Mouse (Mus musculus) thymus, adult 18-20 months (tissue): Measurements from ENCODE around the gene Mipol1.

Experiments used
- DNase-seq, 2 experiments: peaks; one replicate each; pipeline ENCODE4 v3.0.0; 2022; ENCODE audit warnings: mixed read lengths in 2 of 2

Mipol1 gene

DNA sequence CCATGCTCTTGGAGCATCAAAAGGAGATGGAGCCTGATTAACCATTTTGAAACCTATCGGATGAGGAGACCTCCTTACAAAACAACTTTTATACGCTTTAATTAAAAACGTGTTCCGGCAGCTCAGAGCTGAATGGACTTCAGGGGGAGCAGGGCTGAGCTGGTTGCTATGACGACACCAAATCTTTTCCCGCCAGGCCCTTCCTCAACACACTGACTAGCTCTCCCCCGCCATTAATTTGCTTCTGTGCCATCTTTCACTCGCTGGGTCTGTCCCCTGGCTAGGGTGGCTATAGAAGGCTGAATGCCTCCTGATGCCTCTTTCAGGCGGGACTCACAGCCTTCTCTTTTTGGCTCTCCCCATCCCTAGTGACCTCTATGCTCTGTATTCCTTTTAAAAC, 300.2 kb downstream of the Mipol1 start:
- no peak for DNase-seq

DNA sequence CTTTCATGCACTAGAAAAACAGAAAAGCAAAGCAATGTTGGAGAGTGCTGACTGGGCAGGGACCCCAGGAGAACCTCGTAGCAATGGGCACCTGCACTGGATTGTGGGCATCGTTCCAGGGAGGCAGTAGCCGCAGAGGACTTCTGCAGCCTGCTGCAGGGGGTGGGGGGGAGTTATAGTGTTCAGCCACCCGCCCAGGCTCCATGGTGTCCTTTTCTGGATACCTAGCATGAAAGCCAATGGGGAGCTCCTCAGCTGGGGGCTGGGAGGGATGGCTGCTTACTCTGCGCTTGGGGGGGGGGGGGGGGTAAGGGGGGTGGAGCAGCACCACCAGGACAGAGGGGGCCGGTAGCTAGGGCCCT, 304.3 kb downstream of the Mipol1 start:
- DNase-seq: no peak

DNA sequence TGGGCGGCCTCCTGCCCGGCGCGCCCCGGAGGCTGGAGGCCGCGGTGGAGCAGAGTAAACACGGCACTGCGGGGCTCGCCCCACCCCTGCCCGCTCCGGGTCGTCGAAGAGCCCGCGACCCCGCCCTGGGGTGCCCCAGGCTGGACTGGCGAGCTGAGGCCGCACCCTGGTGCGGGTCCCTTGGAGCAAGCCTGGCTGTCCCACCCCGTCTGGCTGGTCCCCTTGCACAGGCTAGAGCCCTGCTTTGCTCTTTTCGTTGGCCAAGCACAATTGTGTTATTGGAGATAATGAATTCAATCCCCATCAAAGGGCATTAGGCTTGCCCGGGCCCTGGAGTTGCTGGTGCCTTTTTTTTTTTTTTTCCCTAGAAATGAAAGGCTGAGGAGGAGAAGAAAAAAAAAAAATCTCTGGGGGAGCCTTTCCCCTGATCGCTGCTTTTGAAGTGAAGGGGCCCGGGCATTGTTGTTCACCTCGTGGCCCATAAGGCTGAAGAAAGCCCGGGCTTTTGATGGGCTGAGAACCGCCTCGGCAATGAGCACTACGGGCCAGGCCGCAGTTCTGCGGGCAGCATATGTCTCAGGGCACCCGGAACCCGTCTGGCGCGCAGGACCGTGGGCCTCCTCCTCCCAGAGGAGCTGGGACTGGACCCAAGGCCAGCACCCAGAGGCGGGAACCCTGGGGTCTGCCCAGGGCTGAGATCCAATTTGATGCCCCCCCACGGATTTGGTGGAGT, 304.8 kb downstream of the Mipol1 start:
- DNase-seq: no peak

DNA sequence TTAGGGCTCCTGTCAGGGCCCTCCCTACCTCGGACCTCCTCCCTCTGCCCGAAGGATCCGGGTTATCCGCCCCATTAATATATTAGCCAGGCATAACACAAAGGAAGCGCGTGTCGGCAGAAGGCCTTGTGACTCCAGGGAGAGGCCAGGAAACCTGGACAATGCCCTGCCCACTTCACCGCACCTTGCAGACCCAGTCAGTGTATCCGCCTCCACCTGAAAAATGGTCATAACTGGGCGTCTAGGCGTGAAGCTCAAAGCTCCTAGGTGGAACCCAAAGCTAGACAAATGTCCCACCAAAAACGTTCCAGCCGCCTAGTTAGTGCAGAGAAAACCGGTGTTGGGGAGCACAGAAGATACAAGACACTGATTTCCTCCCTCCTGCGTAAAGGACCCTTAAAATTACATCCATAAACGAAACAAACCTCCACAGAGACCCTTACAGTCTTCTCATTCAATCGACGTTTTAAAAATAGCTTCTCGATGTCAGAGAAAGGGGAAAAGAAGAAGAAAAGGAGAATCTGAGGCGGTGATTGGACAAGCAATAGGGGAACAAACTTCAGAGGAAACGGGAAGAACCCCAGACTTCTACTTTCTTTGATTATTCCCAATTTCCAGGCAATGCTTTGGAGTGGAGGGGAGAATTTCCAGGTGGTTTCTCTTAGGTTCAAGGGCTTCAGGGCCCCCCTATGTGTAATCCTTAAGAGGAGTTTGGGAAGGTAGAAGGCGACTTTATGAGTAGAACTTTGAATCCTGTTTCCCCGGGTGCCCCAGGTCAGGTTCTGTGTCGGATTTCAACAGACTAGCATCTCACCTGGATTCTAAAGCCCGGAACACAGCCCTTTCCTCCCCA, 306.1 kb downstream of the Mipol1 start:
- no peak for DNase-seq

DNA sequence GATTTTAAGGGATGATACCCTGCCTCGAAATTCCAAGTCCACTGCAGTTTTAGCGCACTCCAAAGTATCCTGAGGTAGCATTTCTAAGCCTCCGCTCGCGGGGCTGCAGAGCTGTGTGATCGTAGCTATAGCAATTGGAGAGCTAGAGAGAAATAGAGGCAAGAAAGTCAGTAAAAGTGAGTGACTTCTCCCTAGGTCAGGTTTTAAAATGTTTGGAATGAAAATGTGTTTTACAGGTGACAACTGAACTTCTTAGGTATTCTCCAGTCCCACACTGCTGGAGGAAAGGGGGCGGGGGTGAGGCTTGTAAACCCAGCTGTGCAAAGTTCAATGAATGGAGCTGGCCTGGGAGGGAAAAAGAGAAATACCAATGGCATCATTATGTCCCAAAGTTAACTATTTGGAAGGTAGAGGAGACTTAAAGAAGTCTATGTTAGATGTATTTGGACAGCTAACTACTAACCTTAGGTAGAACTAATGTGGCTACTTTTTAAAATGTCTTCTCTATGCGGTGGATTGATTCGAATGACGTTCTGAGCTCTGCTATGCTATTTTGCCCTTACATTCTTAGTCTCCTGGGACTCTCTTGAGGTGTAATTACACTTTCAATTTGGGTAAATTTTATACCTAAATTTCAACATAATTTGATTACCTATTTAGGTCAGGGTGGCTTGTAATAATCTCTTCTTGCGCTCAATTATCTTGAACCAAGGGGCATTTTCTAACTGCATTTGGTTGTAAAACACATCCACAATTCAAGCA, 306.9 kb downstream of the Mipol1 start:
- no peak for DNase-seq

DNA sequence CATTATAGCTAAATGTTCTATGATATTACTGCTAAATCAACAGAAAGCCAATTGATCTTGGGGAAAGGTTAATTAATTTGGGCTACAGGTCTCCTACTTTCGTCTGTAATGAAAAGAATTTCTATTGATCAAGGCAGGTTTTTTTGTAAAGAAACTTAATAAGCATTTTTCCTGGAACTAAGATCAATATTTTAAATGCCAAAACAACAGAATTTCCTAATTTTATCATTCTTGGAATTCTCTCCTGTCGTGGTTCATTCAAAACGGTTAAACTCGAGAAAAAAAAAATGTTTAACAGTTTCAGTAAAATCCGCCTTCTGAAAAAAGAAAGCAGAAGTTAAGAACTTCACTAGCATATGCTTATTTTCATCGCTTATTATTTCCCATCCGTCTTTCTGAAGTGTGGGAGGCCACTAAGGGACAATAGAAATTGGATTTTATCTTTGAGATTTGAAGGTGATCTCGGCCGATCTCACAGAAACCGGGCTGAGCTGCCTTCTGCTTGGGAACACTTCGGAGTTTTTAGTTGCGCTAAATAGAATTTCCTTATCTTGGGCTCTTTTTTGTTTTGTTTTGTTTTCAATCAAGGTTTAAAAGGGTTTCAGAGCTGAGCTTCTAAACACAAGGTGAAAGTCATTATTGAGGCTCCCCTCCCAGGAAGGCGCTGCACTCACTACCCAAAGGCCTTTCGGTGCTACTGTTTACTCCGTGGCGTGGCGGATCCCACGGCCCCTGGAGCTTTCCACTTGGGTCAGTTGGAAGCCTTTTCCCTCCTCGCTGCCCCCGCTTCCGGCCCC, 307.8 kb downstream of the Mipol1 start:
- no peak for DNase-seq

DNA sequence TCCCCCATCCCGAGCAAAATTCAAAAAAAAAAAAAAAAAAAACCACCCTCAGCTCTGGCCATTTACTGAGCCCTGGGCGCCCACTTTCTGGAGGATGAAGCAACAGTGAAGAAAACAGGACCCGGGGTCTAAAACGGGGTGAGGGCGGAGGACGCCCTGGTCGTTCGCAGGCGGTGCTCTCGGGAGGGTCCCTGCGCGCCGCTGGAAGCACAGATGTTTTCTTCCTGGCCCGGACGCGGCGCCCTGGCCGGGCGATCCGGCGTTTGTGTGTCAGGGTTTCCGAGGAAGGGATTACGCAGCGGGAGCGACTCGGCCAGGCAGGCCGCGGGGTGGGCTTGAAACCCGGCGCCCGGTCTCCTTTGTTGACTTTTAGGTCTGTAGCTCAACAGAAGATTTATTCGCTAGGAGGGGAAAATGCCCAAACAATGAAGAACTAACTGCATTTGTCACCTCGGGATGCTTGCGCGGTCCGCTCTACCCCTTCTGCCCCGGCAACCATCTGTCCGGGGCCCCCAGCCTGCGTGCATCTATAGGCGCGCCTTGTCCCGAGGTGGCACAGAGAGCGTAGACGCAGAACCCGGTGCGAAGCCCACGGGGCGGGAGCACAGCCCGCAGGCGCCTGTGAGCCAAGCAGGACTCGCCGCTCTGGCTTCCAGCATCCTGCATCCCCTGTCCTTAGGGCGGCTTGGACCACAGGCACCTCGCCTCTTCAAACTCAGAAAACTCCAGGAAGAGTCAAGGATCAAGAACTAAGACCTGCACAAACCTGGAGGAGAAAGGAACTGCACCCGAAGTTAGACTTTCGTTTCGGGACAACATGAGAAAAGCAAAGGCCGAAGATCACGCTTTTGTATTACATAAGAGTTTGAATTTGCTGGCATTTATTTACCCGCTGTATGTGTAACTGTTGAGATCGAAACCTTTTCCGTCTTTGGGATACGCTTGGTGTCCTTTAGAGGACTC, 308.6 kb downstream of the Mipol1 start:
- no peak for DNase-seq

DNA sequence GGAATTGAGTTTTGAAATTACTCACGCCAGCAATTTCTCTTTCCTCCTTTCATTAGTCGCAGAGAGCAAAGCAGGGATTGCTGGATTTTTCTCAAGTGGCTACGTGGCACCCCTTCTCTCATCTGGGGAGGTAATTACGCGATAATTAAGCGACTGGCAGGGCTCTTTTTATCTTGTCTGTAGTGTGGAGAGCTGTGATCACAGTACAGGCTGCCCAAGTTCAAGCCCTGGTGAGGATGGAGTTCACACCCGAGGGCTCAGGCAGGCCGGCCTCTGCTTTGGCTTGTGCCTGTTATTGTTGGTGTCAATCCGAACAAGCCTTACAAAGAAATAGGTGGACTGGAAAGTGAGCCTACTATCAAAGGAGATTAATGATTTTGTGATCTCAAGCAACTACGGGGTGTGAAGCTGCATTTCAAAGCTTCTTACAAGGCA, 309.3 kb downstream of the Mipol1 start:
- DNase-seq: no peak

DNA sequence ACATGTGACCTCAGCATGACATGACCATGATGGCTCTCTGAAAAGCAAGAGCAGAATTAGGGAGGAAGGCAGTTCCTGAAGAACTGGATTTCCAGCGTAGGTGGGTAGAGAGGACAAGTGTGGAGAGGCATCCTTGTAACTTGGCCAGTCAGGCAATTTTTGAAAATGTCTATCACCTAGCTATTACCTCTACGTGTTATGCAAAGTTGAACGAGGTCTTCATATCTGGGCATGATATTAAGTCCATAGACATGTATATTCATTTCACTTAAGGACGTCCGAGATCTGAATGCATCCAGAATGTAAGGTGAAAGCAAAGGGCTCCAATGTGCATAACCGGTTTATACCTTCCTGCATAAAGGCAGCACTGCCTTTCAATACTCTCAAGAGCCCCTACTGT, 310.9 kb downstream of the Mipol1 start:
- DNase-seq: no peak

DNA sequence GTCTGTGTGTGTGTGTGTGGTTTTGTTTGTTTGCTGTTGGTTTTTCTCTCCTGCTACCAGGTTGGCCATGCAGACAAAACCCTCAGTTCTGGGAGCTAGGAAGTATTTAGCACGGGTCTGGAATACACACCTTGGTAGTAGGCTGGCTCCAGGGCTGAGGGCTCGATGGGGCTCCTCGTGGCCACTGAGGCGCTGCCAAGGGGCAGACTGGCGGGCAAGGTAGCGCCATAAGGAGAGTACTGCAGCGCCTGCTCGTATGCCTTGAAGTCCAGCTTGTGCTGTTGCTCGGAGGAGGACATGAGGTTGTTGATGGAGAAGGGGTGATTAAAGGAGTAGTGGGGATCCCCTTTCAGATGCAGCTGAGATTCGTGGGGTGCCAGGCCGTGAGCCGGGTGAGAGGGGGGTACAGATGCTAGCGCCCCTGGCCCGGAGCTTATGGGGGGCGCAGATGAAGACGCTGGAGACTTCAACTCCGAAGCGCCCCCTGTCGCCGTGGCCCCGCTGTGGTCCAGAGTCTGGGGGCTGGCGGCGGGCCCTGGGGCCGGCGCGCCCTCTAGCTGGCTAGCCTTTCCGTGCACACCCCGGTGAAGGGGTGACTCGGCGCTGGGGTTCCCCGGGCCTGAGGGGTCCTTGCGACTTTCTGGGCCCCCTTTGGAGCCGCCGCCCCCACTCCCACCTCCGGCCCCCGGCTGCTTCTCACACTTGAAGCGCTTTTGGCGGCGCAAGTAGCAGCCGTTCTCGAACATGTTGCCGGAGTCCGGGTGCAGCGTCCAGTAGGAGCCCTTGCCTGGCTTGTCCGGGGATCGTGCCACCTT, 311.9 kb downstream of the Mipol1 start:
- no peak for DNase-seq

DNA sequence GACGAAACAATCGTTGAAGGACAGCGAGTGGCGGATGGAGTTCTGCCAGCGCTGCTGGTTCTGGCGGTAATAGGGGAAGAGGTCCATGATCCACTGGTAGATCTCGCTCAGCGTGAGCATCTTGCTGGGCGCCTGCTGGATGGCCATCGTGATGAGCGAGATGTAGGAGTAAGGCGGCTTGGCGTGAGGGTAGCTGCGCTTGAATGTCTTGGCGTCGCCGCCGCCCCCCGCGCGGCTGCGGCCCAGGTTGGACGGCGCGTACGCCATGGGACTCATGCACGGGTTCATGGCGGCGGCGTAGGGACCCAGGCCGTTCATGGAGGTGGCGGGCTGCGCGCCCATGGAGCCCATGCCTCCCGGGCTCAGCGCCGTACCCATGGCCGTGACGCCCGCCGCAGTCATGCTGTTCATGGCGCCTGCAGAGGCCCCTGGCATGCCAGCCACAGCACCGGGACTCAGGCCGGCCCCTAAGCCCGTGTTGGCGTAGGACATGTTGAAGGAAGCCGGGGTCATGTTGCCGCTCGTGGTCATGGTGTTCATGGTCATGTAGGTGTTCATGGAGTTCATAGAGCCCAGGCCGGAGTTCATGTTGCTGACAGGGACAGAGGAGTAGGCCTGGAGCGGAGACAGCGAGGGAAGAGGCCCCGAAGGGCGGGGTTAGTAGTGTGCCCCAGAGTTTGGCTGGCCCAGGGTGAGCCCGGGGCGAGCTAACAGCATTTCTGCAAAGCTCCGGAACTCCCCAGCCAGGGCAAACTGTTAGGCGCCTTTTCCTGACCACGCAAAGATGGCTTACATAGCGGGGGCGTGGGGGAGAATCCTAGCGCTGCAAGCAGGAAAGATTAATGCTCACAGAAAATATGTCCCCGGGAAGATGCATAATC, 312.8 kb downstream of the Mipol1 start:
- no peak for DNase-seq

DNA sequence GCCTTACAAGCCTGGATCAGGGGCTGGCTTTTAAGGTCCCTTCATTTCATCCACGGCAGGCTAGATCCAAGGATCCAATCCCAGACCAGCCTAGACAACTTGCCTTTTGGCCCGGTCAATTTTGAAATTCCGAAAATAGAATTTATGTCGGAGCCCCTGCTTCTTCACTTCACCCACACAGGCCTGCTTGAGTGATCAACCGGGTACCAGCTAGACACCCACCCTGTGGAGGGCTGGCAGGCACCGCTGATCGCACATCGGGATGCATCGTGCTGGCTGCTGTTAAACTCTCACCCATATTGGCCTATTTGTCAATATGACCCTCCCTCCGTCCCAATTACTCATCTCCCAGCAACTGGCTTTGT, 313.4 kb downstream of the Mipol1 start:
- no peak for DNase-seq

DNA sequence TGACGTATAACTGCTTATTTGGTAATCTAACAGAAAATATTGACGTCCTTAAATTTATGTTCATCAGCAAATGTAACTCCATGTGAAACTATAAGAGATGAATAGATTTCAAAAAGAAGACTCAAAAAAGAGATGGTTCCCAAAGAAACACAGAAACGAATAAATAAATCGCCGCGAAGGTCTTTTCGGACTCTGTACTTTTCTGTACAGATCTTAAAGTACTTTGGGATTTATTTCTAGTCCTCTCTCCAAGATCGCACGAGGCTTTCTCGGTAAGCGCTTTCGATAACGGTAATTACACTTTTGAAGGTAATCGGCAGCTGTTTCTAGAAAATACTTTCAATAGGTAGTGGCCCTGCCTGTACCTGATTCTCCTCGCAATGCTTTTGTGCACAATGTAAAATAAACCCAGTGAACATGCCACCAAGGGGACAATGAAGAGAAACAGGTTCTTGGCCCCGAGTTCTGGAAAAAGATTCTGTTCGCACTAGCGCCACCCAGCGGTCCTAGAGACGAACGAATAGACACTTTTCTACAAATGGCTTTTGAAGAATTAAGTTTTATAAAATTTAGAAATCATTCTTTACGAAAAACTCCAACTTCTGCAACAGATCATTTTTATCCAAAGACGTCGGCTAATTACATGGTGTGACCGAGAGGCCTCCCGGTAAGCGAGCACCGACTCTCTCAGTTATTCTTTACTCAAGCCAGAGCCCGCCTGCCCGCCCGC, 314.6 kb downstream of the Mipol1 start:
- DNase-seq: no peak

DNA sequence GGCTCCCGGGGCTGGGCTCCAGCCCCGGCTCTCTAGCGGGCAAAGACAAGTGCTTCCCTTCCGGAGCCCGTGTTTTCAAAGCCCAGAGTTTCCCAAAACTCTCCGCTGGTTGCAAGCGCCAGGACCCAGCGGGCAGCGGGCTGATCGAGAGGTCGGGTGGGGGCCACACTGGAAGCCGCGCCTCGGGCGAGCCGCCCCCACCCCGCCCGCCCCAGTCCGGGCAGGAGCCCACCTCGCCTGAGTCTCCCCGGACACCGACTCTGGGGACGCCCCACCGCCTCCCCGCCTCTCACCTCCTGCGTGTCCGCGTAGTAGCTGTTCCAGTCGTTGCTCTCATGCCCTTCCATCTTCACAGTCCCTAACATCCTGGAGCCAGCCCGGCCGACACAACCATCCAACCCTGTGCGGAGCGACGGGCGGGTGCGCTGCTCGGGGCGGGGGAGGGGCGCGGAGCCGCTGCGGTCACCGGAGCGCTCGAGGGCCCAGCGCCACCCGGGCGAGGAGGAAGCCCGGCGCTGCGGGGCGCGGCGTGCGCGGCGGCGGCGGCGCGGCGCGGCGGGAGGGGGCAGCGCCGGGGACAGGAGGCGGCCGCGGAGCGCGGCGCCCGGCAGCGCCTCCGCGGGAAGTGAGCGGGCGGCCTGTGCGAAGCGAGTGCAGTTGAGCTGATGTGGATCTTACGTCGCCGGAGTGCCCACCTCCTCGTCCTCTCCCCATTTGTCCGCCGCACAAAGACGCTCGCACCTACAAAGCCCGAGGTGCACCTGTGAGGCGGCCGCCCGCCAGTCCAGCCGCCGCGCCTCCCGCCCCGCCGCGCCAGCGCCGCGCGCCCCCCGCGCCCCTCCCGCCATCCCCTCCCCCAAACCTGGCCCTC, 315.4 kb downstream of the Mipol1 start:
- DNase-seq: no peak
